Mouse (Mus musculus): Measurements from ENCODE around the gene Elk4.

- TF ChIP-seq POLR2A (IDR thresholded peaks at IDR 0.05; ENCODE audit: control insufficient read depth, low read depth, low read length) (no peak), CTCF (IDR thresholded peaks at IDR 0.05; ENCODE audit: control insufficient read depth, insufficient read depth, insufficient replicate concordance, low read depth, low read length) (no peak)
These were observed 5.5 kb downstream of the Elk4 start for GRCm38 (mm10) chr1:132012861-132013260.
